Comparison of ENCODE assay signal across 9 mouse cellular contexts in the genomic region with DNA sequence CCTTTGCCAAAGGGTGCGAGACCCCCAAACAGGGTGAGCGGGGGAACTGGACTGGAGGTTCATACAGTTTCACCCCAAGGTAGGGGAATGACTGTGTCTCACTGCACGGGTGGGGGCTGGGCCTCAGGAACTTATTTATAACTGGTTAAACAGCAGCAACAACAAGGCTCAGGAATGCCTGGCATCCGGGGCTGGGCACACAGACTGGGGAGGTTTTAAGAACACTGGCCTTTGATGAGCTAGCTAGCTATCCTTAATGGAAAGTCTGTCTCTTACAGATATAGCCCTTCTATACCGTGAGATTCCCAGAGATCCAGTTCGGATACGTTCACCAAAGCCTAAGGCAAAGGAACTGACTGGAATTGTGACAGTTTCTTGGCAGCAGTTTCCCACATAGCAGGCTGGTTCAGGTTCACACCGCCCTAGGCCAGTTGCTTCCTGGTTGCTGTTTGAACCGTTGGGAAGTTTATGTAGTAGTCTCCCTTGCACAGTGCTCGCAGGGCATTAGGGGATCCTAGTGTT. TPM values are rescaled to one million over a fixed set of nuclear protein-coding genes. Genes with fewer than 3 reads are reported as not detected.
DNase-seq lines count a peak whose midpoint lies in the region; ATAC-seq and TF ChIP-seq lines count a peak whose summit lies in the region.
"Had no signal": no experiment of that assay in that cellular context is flagged by ENCODE, and none has a peak within 500 bp of the region (broad histone marks: within the 10 kb centered on the region; RNA-seq: fewer than 3 reads in every experiment).

No protein-coding gene starts in this region.

- no peak overlapping the region for H3K9ac ChIP-seq in kidney, postnatal 0 days (ENCODE audit: low read depth, low read length)

- H3K27ac ChIP-seq in kidney, postnatal 0 days, result peak overlapping the region; percentile 81
- H3K27ac ChIP-seq in layer of hippocampus, adult 2 months, result no peak overlapping the region

- no peaks in the 10 kb centered on the region for H3K9me3 ChIP-seq in kidney, postnatal 0 days (replicated peaks; ENCODE audit: low read length)

- peaks cover 7% of the 10 kb centered on the region; the same call in 1 of the 2 replicates for H3K4me1 ChIP-seq in kidney, postnatal 0 days (replicated peaks; ENCODE audit: insufficient read depth, low read length)

- peak; percentile 12 for DNase-seq in adrenal gland, postnatal 10 days
- no peak for DNase-seq in adrenal gland, adult (ENCODE audit: inconsistent age in 2 of 2, low spot score in 1 of 2)
- peak; percentile 53 to 70 for DNase-seq in heart, adult 18-20 months
- DNase-seq in kidney, postnatal 0 days (ENCODE audit: low spot score), result peak; percentile 57
- DNase-seq in neural tube, embryonic 10.5 days (ENCODE audit: extremely low spot score, low spot score), result peak; percentile 30
- no peak for DNase-seq in ovary, postnatal 36 days (ENCODE audit: low spot score)
- no peak for DNase-seq in layer of hippocampus, adult 2 months (ENCODE audit: low spot score in 2 of 2)
- DNase-seq in cerebellum, postnatal 36 days, result no peak

- TF ChIP-seq CTCF in kidney, postnatal 0 days (IDR thresholded peaks at IDR 0.05; ENCODE audit: low read depth), result 0 out of 2 replicates have a peak, but pooled peaks have one; percentile 11
- TF ChIP-seq CTCF in layer of hippocampus, adult 2 months (conservative IDR thresholded peaks at IDR 0.05), result no peak

- ATAC-seq in kidney, postnatal 0 days (replicated peaks; ENCODE audit: low FRiP score, low read depth), result peak; percentile 78; the same call in 1 of the 2 replicates

- no peaks in the 10 kb centered on the region for H3K36me3 ChIP-seq in kidney, postnatal 0 days (ENCODE audit: insufficient read depth, low read length)

- H3K27me3 ChIP-seq in kidney, postnatal 0 days (ENCODE audit: insufficient read depth, low read length), result no peaks in the 10 kb centered on the region

- H3K4me2 ChIP-seq in kidney, postnatal 0 days (ENCODE audit: low read length), result peak overlapping the region; percentile 36

- WGBS in kidney, postnatal 0 days, result 20% methylated on average over 10 of the region's 10 CpGs

- H3K4me3 ChIP-seq in kidney, postnatal 0 days (replicated peaks; ENCODE audit: low read depth, low read length), result no peak overlapping the region
- H3K4me3 ChIP-seq in layer of hippocampus, adult 2 months, result no peak overlapping the region

RNA-seq across cellular contexts. Expression of a gene that starts 7.4 kb away (rescaled TPM):
- 1 to 10 TPM; 3.2 to 5.1 TPM for total RNA-seq in adrenal gland, postnatal 10 days (2021)
- total RNA-seq in heart, adult 18-20 months (2021), result 1 to 10 TPM; 6.9 to 8.8 TPM
- 4.9 and 5.4 TPM in 2 replicates for polyA plus RNA-seq in kidney, postnatal 0 days (2015; fragmentation: Nextera tagmentation; extraction: Ambion mirVana)
- 10 to 100 TPM; 16.2 to 16.7 TPM for total RNA-seq in layer of hippocampus, adult 2 months (2021)

RNA-seq across cellular contexts. Expression of a gene that starts 22.3 kb away (rescaled TPM):
- 10 to 100 TPM; 28.7 to 35.7 TPM for total RNA-seq in adrenal gland, postnatal 10 days (2021)
- total RNA-seq in heart, adult 18-20 months (2021), result 10 to 100 TPM; 46.0 TPM
- polyA plus RNA-seq in kidney, postnatal 0 days (2015; fragmentation: Nextera tagmentation; extraction: Ambion mirVana), result 57.1 and 64.2 TPM in 2 replicates
- 100 to 1,000 TPM; 112 to 130 TPM for total RNA-seq in layer of hippocampus, adult 2 months (2021)

RNA-seq across cellular contexts. Expression of a gene that starts 22.4 kb away (rescaled TPM):
- total RNA-seq in adrenal gland, postnatal 10 days (2021), result 1 to 10 TPM; 1.8 to 2.8 TPM
- 1 to 10 TPM in 1 of 2 experiments, under 1 TPM in 1; 0.93 to 2.7 TPM for total RNA-seq in heart, adult 18-20 months (2021)
- polyA plus RNA-seq in kidney, postnatal 0 days (2015; fragmentation: Nextera tagmentation; extraction: Ambion mirVana), result 1.1 and 1.3 TPM in 2 replicates
- 1 to 10 TPM; 4.1 to 7.6 TPM for total RNA-seq in layer of hippocampus, adult 2 months (2021)

RNA-seq across cellular contexts. Expression of a gene that starts 24.9 kb away (rescaled TPM):
- total RNA-seq in adrenal gland, postnatal 10 days (2021), result 10 to 100 TPM; 22.1 to 25.4 TPM
- 10 to 100 TPM; 11.8 to 16.2 TPM for total RNA-seq in heart, adult 18-20 months (2021)
- polyA plus RNA-seq in kidney, postnatal 0 days (2015; fragmentation: Nextera tagmentation; extraction: Ambion mirVana), result 40.2 and 44.0 TPM in 2 replicates
- total RNA-seq in layer of hippocampus, adult 2 months (2021), result 10 to 100 TPM; 21.4 to 25.3 TPM

RNA-seq across cellular contexts. Expression of a gene that starts 26.2 kb away (rescaled TPM):
- total RNA-seq in adrenal gland, postnatal 10 days (2021), result under 1 TPM; 0.15 to 0.24 TPM
- under 1 TPM in 1 of 2 experiments, not detected in 1; 0.10 TPM for total RNA-seq in heart, adult 18-20 months (2021)
- polyA plus RNA-seq in kidney, postnatal 0 days (2015; fragmentation: Nextera tagmentation; extraction: Ambion mirVana), result not detected in 2 replicates
- 10 to 100 TPM in 1 of 2 experiments, 1 to 10 TPM in 1; 6.4 to 11.2 TPM for total RNA-seq in layer of hippocampus, adult 2 months (2021)
- total RNA-seq: heart, postnatal 36 days had no signal

Comparison
In these comparisons a context has a peak if more than half of its experiments do, and no peak if none do; other contexts are left out.
1. DNase-seq: peak in adrenal gland, postnatal 10 days (single experiment), heart, adult 18-20 months (2 of 2), kidney, postnatal 0 days (single experiment) and neural tube, embryonic 10.5 days (single experiment); none in adrenal gland, adult (0 of 2), ovary, postnatal 36 days (single experiment), layer of hippocampus, adult 2 months (0 of 2) and cerebellum, postnatal 36 days (0 of 2).